Mouse (Mus musculus) T-helper 1 cell (primary cell): Measurements from ENCODE around the gene Ndufb11.

Experiments used
- in situ Hi-C: fragments of 300-600 bp; cut with MboI, MseI; formaldehyde crosslinking; loops from one replicate; pipeline ENCODE4 v1.15.1; 2025; ENCODE audit warnings: high pct_unique_total_duplicates

Gene Ndufb11

GRCm38 (mm10) chrX:20617176-20617902 lies at the start of gene Ndufb11, which contains the start of gene Rbm10:
TSS of gene Ndufb11 (minus strand) at chrX:20617619.
TSS of gene Rbm10 (plus strand) at chrX:20617503.
- in situ Hi-C loops = no loop called here

GRCm38 (mm10) chrX:20663444-20663790 lies 46.0 kb upstream of the Ndufb11 start:
- in situ Hi-C loops = loop anchor here (10.0 kb wide), 1 partner anchor 131 kb away; the partner anchor contains the start of gene Araf

GRCm38 (mm10) chrX:20662716-20663443 lies 45.5 kb upstream of the Ndufb11 start:
- in situ Hi-C loops = loop anchor here (10.0 kb wide), 1 partner anchor 132 kb away; the partner anchor contains the start of gene Araf

GRCm38 (mm10) chrX:20662317-20662715 lies 44.9 kb upstream of the Ndufb11 start:
- in situ Hi-C loops = loop anchor here (10.0 kb wide), 1 partner anchor 132 kb away; the partner anchor contains the start of gene Araf

GRCm38 (mm10) chrX:20658891-20659406 lies 41.5 kb upstream of the Ndufb11 start:
- in situ Hi-C loops = no loop called here

GRCm38 (mm10) chrX:20658026-20658652 lies 40.7 kb upstream of the Ndufb11 start, which contains the start of gene Uba1:
TSS of gene Uba1 (plus strand) at chrX:20658326.
- in situ Hi-C loops = no loop called here

GRCm38 (mm10) chrX:20657593-20657992 lies 40.2 kb upstream of the Ndufb11 start:
- in situ Hi-C loops = no loop called here

GRCm38 (mm10) chrX:20644780-20645179 lies 27.4 kb upstream of the Ndufb11 start:
- in situ Hi-C loops = no loop called here

GRCm38 (mm10) chrX:20638141-20638540 lies 20.7 kb upstream of the Ndufb11 start:
- in situ Hi-C loops = no loop called here

- in situ Hi-C loops = no loop called here
These were observed 532 bp upstream of the Ndufb11 start for GRCm38 (mm10) chrX:20617903-20618399.

- in situ Hi-C loops = no loop called here
These were observed 601 bp downstream of the Ndufb11 start for GRCm38 (mm10) chrX:20616861-20617175.

GRCm38 (mm10) chrX:20608500-20608899 lies 8.9 kb downstream of the Ndufb11 start:
- in situ Hi-C loops = no loop called here

- in situ Hi-C loops = no loop called here
These were observed 29.5 kb downstream of the Ndufb11 start for GRCm38 (mm10) chrX:20587968-20588367.

GRCm38 (mm10) chrX:20573927-20574326 lies 43.5 kb downstream of the Ndufb11 start:
- in situ Hi-C loops = loop anchor here (10.0 to 25.0 kb wide), 2 partner anchors 419 to 537 kb away; no protein-coding TSS in a partner anchor

GRCm38 (mm10) chrX:20572683-20573082 lies 44.7 kb downstream of the Ndufb11 start:
- in situ Hi-C loops = loop anchor here (10.0 to 25.0 kb wide), 2 partner anchors 418 to 535 kb away; no protein-coding TSS in a partner anchor

- in situ Hi-C loops = loop anchor here (10.0 to 25.0 kb wide), 2 partner anchors 416 to 534 kb away; no protein-coding TSS in a partner anchor
These were observed 46.4 kb downstream of the Ndufb11 start for GRCm38 (mm10) chrX:20571024-20571423.
